Mouse (Mus musculus): Measurements from ENCODE around the gene Ninj1. TPM values are rescaled to one million over a fixed set of nuclear protein-coding genes. Genes with fewer than 3 reads are reported as not detected.

The Ninj1 gene
- total and polyA plus RNA-seq, 3 experiments: 30.5 to 69.8 TPM; not detected in 1

DNA sequence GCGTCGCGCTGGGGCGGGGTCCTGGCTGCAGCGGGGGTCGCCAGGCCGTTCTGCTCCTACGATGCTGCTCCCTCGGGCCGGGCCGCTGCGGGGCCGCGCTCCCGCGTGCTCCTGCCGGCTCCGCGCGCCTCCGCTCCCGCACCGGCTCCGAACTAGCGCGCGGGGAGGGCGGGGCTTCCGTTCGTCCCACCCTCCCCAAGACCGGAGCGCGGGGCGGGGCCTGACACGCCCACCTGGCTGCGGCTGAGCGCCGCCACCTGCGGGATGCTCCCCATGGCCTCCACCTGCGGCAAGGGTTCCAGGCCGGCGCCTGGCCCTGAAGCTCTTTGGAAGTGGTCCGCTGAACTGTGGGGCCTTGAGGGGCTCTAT, 39.4 kb upstream of the Ninj1 start, which contains the start of gene Wnk2:
Wnk2 (minus strand) TSS at position 157 of the 369 bp plus-strand sequence.
- H3K4me3 ChIP-seq (ENCODE audit: control insufficient read depth in 1 of 2, insufficient read depth in 1 of 2, low read depth in 2 of 2, low read length in 2 of 2): no peak within 1 kb of the TSS
- H3K9ac ChIP-seq (ENCODE audit: control insufficient read depth, low read depth, low read length, poor library complexity, severe bottlenecking): no peak within 1 kb of the TSS
- no peak within 1 kb of the TSS for H3K27ac ChIP-seq (ENCODE audit: control insufficient read depth, low read depth, low read length)
- DNase-seq (ENCODE audit: low read depth, low spot score): no peak
- no peaks in the 10 kb centered on the region for H3K9me3 ChIP-seq (replicated peaks; ENCODE audit: insufficient read depth, low read length)
- H3K36me3 ChIP-seq (ENCODE audit: control insufficient read depth in 1 of 2, insufficient read depth in 2 of 2, low read length in 2 of 2): no peaks in the 10 kb centered on the region
- H3K79me2 ChIP-seq (ENCODE audit: control insufficient read depth, insufficient read depth, low read length, poor library complexity): no peaks in the 10 kb centered on the region
- H3K4me1 ChIP-seq (ENCODE audit: control insufficient read depth in 1 of 2, insufficient read depth in 2 of 2, low read length in 2 of 2): no peaks in the 10 kb centered on the region
- no peak for TF ChIP-seq SMC3 (IDR thresholded peaks at IDR 0.05; ENCODE audit: low read depth, low read length)
- no peak for TF ChIP-seq GABPA (IDR thresholded peaks at IDR 0.05; ENCODE audit: low read depth, low read length)
- TF ChIP-seq MYC (IDR thresholded peaks at IDR 0.05; ENCODE audit: low read depth, low read length): no peak
- TF ChIP-seq UBTF (IDR thresholded peaks at IDR 0.05; ENCODE audit: borderline replicate concordance, insufficient read depth, low read depth, low read length): no peak
- no peak for TF ChIP-seq CTCF (IDR thresholded peaks at IDR 0.05 in 2 of 3, conservative IDR thresholded peaks at IDR 0.05 in 1 of 3; ENCODE audit: control insufficient read depth in 1 of 3, insufficient read depth in 1 of 3, low read depth in 2 of 3, low read length in 3 of 3, poor library complexity in 1 of 3, severe bottlenecking in 1 of 3)
- TF ChIP-seq GATA1 (IDR thresholded peaks at IDR 0.05; ENCODE audit: low read depth, low read length): no peak
- no peak for TF ChIP-seq ZMIZ1 (IDR thresholded peaks at IDR 0.05; ENCODE audit: low read depth, low read length)
- TF ChIP-seq RCOR1 (IDR thresholded peaks at IDR 0.05; ENCODE audit: low read depth, low read length): no peak
- 0 out of 4 replicates have a peak, but pooled peaks cover 1 to 6% of the 10 kb centered on the region in 2 experiments for H3K27me3 ChIP-seq (ENCODE audit: control insufficient read depth in 1 of 2, insufficient read depth in 2 of 2, low read length in 2 of 2)

DNA sequence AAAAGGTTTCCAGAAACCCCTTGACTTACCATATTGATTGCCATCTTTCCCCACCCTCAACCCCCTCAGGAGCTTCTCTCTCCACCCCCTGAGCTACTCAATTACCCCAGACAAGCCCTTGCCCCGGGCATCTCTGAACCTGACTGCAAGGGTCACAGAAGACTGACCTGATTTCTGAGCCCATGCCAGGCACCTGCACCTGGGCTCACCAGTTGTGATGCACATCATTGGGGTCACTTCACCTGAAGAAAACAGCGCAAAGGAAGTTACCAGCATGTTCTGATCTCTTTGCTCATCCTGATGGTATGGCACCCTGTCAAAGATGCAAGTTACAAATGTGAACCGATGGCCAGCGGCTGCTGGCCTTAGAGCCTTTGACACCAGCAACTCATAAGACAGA, 38.6 kb upstream of the Ninj1 start:
- H3K36me3 ChIP-seq (ENCODE audit: control insufficient read depth in 1 of 2, insufficient read depth in 2 of 2, low read length in 2 of 2): no peaks in the 10 kb centered on the region
- no peak for DNase-seq (ENCODE audit: low read depth, low spot score)
- no peaks in the 10 kb centered on the region for H3K9me3 ChIP-seq (replicated peaks; ENCODE audit: insufficient read depth, low read length)
- no peak overlapping the region for H3K9ac ChIP-seq (ENCODE audit: control insufficient read depth, low read depth, low read length, poor library complexity, severe bottlenecking)
- no peak for TF ChIP-seq CHD2 (IDR thresholded peaks at IDR 0.05; ENCODE audit: low read length)
- TF ChIP-seq EP300 (IDR thresholded peaks at IDR 0.05; ENCODE audit: low read depth in 1 of 2, low read length in 2 of 2): no peak
- TF ChIP-seq USF2 (IDR thresholded peaks at IDR 0.05; ENCODE audit: borderline replicate concordance in 1 of 2, insufficient read depth in 1 of 2, low read depth in 1 of 2, low read length in 2 of 2): no peak
- no peak for TF ChIP-seq ELF1 (IDR thresholded peaks at IDR 0.05; ENCODE audit: low read depth, low read length)
- no peak for TF ChIP-seq MAX (IDR thresholded peaks at IDR 0.05; ENCODE audit: low read length)
- no peak for TF ChIP-seq MYC (IDR thresholded peaks at IDR 0.05; ENCODE audit: low read depth, low read length)
- no peak for TF ChIP-seq KAT2A (conservative IDR thresholded peaks at IDR 0.05; ENCODE audit: low read depth, low read length)
- no peak for TF ChIP-seq MEF2A (IDR thresholded peaks at IDR 0.05; ENCODE audit: extremely low read depth, insufficient replicate concordance, low read depth, low read length, poor library complexity, severe bottlenecking)
- no peak for TF ChIP-seq JUND (IDR thresholded peaks at IDR 0.05; ENCODE audit: low read depth, low read length)
- no peak for TF ChIP-seq CTCF (IDR thresholded peaks at IDR 0.05 in 2 of 3, conservative IDR thresholded peaks at IDR 0.05 in 1 of 3; ENCODE audit: control insufficient read depth in 1 of 3, insufficient read depth in 1 of 3, low read depth in 2 of 3, low read length in 3 of 3, poor library complexity in 1 of 3, severe bottlenecking in 1 of 3)
- TF ChIP-seq HCFC1 (IDR thresholded peaks at IDR 0.05; ENCODE audit: low read depth, low read length): no peak
- TF ChIP-seq RAD21 (IDR thresholded peaks at IDR 0.05; ENCODE audit: low read depth, low read length): no peak
- no peak for TF ChIP-seq TAL1 (IDR thresholded peaks at IDR 0.05; ENCODE audit: low read length)
- H3K27me3 ChIP-seq (ENCODE audit: control insufficient read depth in 1 of 2, insufficient read depth in 2 of 2, low read length in 2 of 2): 0 out of 4 replicates have a peak, but pooled peaks cover 1 to 6% of the 10 kb centered on the region in 2 experiments
- H3K4me1 ChIP-seq (ENCODE audit: control insufficient read depth in 1 of 2, insufficient read depth in 2 of 2, low read length in 2 of 2): no peaks in the 10 kb centered on the region
- no peak overlapping the region for H3K4me3 ChIP-seq (ENCODE audit: control insufficient read depth in 1 of 2, insufficient read depth in 1 of 2, low read depth in 2 of 2, low read length in 2 of 2)
- H3K79me2 ChIP-seq (ENCODE audit: control insufficient read depth, insufficient read depth, low read length, poor library complexity): no peaks in the 10 kb centered on the region
- H3K27ac ChIP-seq (ENCODE audit: control insufficient read depth, low read depth, low read length): no peak overlapping the region

Data from MEL (cell line).